Comparison of ENCODE assay signal across 22 mouse cellular contexts in genomic region chr6:30465586-30465985, GRCm38 (mm10). TPM values are rescaled to one million over a fixed set of nuclear protein-coding genes. Genes with fewer than 3 reads are reported as not detected.
"Had no signal": no experiment of that assay in that cellular context is flagged by ENCODE, and none has a peak within 500 bp of the region (broad histone marks: within the 10 kb centered on the region; RNA-seq: fewer than 3 reads in every experiment).

No protein-coding gene starts in this region.

- H3K36me3 ChIP-seq: lung, embryonic 15.5 days; midbrain, embryonic 13.5 days; midbrain, embryonic 15.5 days; neural tube, embryonic 12.5 days; stomach, embryonic 15.5 days had no signal

- DNase-seq: liver, postnatal 0 days; lung, adult 2 months; lung, postnatal 10 days; lung, postnatal 36 days; right cerebral cortex, postnatal 14 days; thymus, adult 2 months; thymus, postnatal 14 days; thymus, postnatal 36 days had no signal

- H3K9ac ChIP-seq: liver, postnatal 0 days; lung, embryonic 15.5 days; midbrain, embryonic 13.5 days; midbrain, embryonic 15.5 days; neural tube, embryonic 12.5 days; stomach, embryonic 15.5 days had no signal

- ATAC-seq: liver, postnatal 0 days; midbrain, embryonic 13.5 days; midbrain, embryonic 15.5 days had no signal

- H3K4me2 ChIP-seq: lung, embryonic 15.5 days; midbrain, embryonic 11.5 days; midbrain, embryonic 13.5 days; midbrain, embryonic 15.5 days; neural tube, embryonic 12.5 days; stomach, embryonic 15.5 days had no signal

- H3K27me3 ChIP-seq: lung, embryonic 15.5 days; midbrain, embryonic 15.5 days; neural tube, embryonic 12.5 days; stomach, embryonic 15.5 days had no signal

- H3K27ac ChIP-seq: lung, embryonic 15.5 days; macrophage; midbrain, embryonic 13.5 days; midbrain, embryonic 15.5 days; neural tube, embryonic 12.5 days; stomach, embryonic 15.5 days; stomach, postnatal 0 days had no signal

- H3K4me3 ChIP-seq: lung, embryonic 15.5 days; megakaryocyte, embryonic 14.5 days; midbrain, embryonic 13.5 days; midbrain, embryonic 15.5 days; neural tube, embryonic 12.5 days; stomach, embryonic 15.5 days had no signal

- H3K9me3 ChIP-seq: lung, embryonic 15.5 days; megakaryocyte, embryonic 14.5 days; midbrain, embryonic 13.5 days; midbrain, embryonic 15.5 days; neural tube, embryonic 12.5 days; stomach, embryonic 15.5 days had no signal

RNA-seq across cellular contexts. Expression of gene Ssmem1, which starts 44.1 kb away (rescaled TPM):
- total RNA-seq: megakaryocyte progenitor cell, adult 5-6 weeks; midbrain, postnatal 0 days; monocyte, adult 5-6 weeks; neutrophil, adult 5-6 weeks had no signal
- polyA plus RNA-seq: liver, postnatal 0 days; lung, adult 2 months; macrophage; midbrain, embryonic 13.5 days; spleen, adult 2 months; stomach, embryonic 15.5 days; stomach, postnatal 0 days; thymus, adult 2 months had no signal
